Mouse (Mus musculus): ENCODE data around the gene Olfr68.
"Not testable (repeated sequence)": the region's sequence is repeated elsewhere in the genome, so short reads cannot be mapped to it uniquely, and the experiment has no call there.

Olfr68 gene

GRCm38 (mm10) chr7:103779598-103779997, at the start of gene Olfr68:
Olfr68 (minus strand) TSS chr7:103779698.
- DNase-seq (ENCODE audit: low spot score in 2 of 2): no peak

GRCm38 (mm10) chr7:103827808-103828207, 48.3 kb upstream of the Olfr68 start, which contains the start of gene Hbb-bs:
Hbb-bs (minus strand) TSS chr7:103828096.
- no peak for DNase-seq (ENCODE audit: low spot score in 2 of 2)

GRCm38 (mm10) chr7:103827139-103827538, 47.6 kb upstream of the Olfr68 start:
- DNase-seq (ENCODE audit: low spot score in 2 of 2): not testable (repeated sequence)

GRCm38 (mm10) chr7:103826255-103826887, 46.9 kb upstream of the Olfr68 start:
- DNase-seq (ENCODE audit: low spot score in 2 of 2): no peak

- no peak for DNase-seq (ENCODE audit: low spot score in 2 of 2)
Observed at GRCm38 (mm10) chr7:103825536-103826254, 46.2 kb upstream of the Olfr68 start.

GRCm38 (mm10) chr7:103824597-103824996, 45.1 kb upstream of the Olfr68 start:
- DNase-seq (ENCODE audit: low spot score in 2 of 2): no peak

GRCm38 (mm10) chr7:103815085-103815484, 35.6 kb upstream of the Olfr68 start:
- not testable (repeated sequence) for DNase-seq (ENCODE audit: low spot score in 2 of 2)

- no peak for DNase-seq (ENCODE audit: low spot score in 2 of 2)
Observed at GRCm38 (mm10) chr7:103813766-103814165, 34.3 kb upstream of the Olfr68 start, which contains the start of gene Hbb-bt. Hbb-bt (minus strand) TSS chr7:103813996.

GRCm38 (mm10) chr7:103813152-103813551, 33.7 kb upstream of the Olfr68 start:
- not testable (repeated sequence) for DNase-seq (ENCODE audit: low spot score in 2 of 2)

GRCm38 (mm10) chr7:103812174-103812573, 32.7 kb upstream of the Olfr68 start:
- no peak for DNase-seq (ENCODE audit: low spot score in 2 of 2)

GRCm38 (mm10) chr7:103811223-103811845, 31.8 kb upstream of the Olfr68 start:
- no peak for DNase-seq (ENCODE audit: low spot score in 2 of 2)

- DNase-seq (ENCODE audit: low spot score in 2 of 2): no peak
Observed at GRCm38 (mm10) chr7:103810746-103811145, 31.2 kb upstream of the Olfr68 start.

- no peak for DNase-seq (ENCODE audit: low spot score in 2 of 2)
Observed at GRCm38 (mm10) chr7:103810296-103810695, 30.8 kb upstream of the Olfr68 start.

GRCm38 (mm10) chr7:103809801-103810155, 30.3 kb upstream of the Olfr68 start:
- no peak for DNase-seq (ENCODE audit: low spot score in 2 of 2)

GRCm38 (mm10) chr7:103808971-103809800, 29.7 kb upstream of the Olfr68 start:
- no peak for DNase-seq (ENCODE audit: low spot score in 2 of 2)

GRCm38 (mm10) chr7:103808120-103808519, 28.6 kb upstream of the Olfr68 start:
- not testable (repeated sequence) for DNase-seq (ENCODE audit: low spot score in 2 of 2)

- no peak for DNase-seq (ENCODE audit: low spot score in 2 of 2)
Observed at GRCm38 (mm10) chr7:103806856-103807255, 27.4 kb upstream of the Olfr68 start.

- no peak for DNase-seq (ENCODE audit: low spot score in 2 of 2)
Observed at GRCm38 (mm10) chr7:103792669-103793388, 13.3 kb upstream of the Olfr68 start.

- no peak for DNase-seq (ENCODE audit: low spot score in 2 of 2)
Observed at GRCm38 (mm10) chr7:103791721-103792120, 12.2 kb upstream of the Olfr68 start, which contains the start of gene Olfr67. Olfr67 (minus strand) TSS chr7:103791821.

- DNase-seq (ENCODE audit: low spot score in 2 of 2): not testable (repeated sequence)
Observed at GRCm38 (mm10) chr7:103777652-103778051, 1.8 kb downstream of the Olfr68 start.

GRCm38 (mm10) chr7:103771494-103771893, 8.0 kb downstream of the Olfr68 start, which contains the start of gene Olfr69:
Olfr69 (minus strand) TSS chr7:103771594.
- DNase-seq (ENCODE audit: low spot score in 2 of 2): no peak

All from urinary bladder, postnatal 36 days (tissue).